ENCODE assay signal across 8 mouse cellular contexts in genomic region chr16:90628605-90629120, GRCm38 (mm10).
DNase-seq lines count a peak whose midpoint lies in the region; ATAC-seq and TF ChIP-seq lines count a peak whose summit lies in the region.

No protein-coding gene starts in this region.

- H3K36me3 ChIP-seq in heart, embryonic 12.5 days = no peaks in the 10 kb centered on the region
- no peaks in the 10 kb centered on the region for H3K36me3 ChIP-seq in embryonic facial prominence, embryonic 15.5 days
- no peaks in the 10 kb centered on the region for H3K36me3 ChIP-seq in hindbrain, embryonic 10.5 days
- H3K36me3 ChIP-seq in midbrain, embryonic 11.5 days (ENCODE audit: control insufficient read depth, insufficient read depth, low read length) = no peaks in the 10 kb centered on the region
- H3K36me3 ChIP-seq in thymus, adult 2 months (ENCODE audit: control insufficient read depth, insufficient read depth, low read length) = no peaks in the 10 kb centered on the region

- H3K9me3 ChIP-seq in heart, embryonic 12.5 days (replicated peaks) = no peaks in the 10 kb centered on the region
- no peaks in the 10 kb centered on the region for H3K9me3 ChIP-seq in embryonic facial prominence, embryonic 15.5 days (replicated peaks)
- no peaks in the 10 kb centered on the region for H3K9me3 ChIP-seq in hindbrain, embryonic 10.5 days
- no peaks in the 10 kb centered on the region for H3K9me3 ChIP-seq in midbrain, embryonic 11.5 days (ENCODE audit: control insufficient read depth, low read length)

- WGBS in heart, embryonic 12.5 days = 27% methylated on average over 13 of the region's 13 CpGs
- WGBS in embryonic facial prominence, embryonic 15.5 days = 29% methylated on average over 13 of the region's 13 CpGs
- WGBS in hindbrain, embryonic 10.5 days = 57% methylated on average over 13 of the region's 13 CpGs
- 58% methylated on average over 13 of the region's 13 CpGs for WGBS in midbrain, embryonic 11.5 days
- WGBS in thymus, adult 2 months = 66% methylated on average over 13 of the region's 13 CpGs

- H3K4me3 ChIP-seq in heart, embryonic 12.5 days = 0 out of 2 replicates have a peak overlapping the region, but pooled peaks have one; percentile 7
- H3K4me3 ChIP-seq in embryonic facial prominence, embryonic 15.5 days (replicated peaks) = no peak overlapping the region
- no peak overlapping the region for H3K4me3 ChIP-seq in hindbrain, embryonic 10.5 days
- no peak overlapping the region for H3K4me3 ChIP-seq in midbrain, embryonic 11.5 days (ENCODE audit: low read depth, low read length)
- no peak overlapping the region for H3K4me3 ChIP-seq in thymus, adult 2 months (ENCODE audit: control insufficient read depth, insufficient read depth, low read length)

- no peaks in the 10 kb centered on the region for H3K27me3 ChIP-seq in heart, embryonic 12.5 days (replicated peaks)
- no peaks in the 10 kb centered on the region for H3K27me3 ChIP-seq in embryonic facial prominence, embryonic 15.5 days
- peaks cover 5% of the 10 kb centered on the region; the same call in 1 of the 2 replicates for H3K27me3 ChIP-seq in hindbrain, embryonic 10.5 days (ENCODE audit: insufficient read depth, poor library complexity, severe bottlenecking)
- no peaks in the 10 kb centered on the region for H3K27me3 ChIP-seq in midbrain, embryonic 11.5 days (ENCODE audit: control insufficient read depth, insufficient read depth, low read length)
- no peaks in the 10 kb centered on the region for H3K27me3 ChIP-seq in thymus, adult 2 months (ENCODE audit: control insufficient read depth, insufficient read depth, low read length)

- H3K9ac ChIP-seq in heart, embryonic 12.5 days = 0 out of 2 replicates have a peak overlapping the region, but pooled peaks have one; percentile 20
- H3K9ac ChIP-seq in embryonic facial prominence, embryonic 15.5 days = no peak overlapping the region
- H3K9ac ChIP-seq in midbrain, embryonic 11.5 days (ENCODE audit: low read length) = 0 out of 2 replicates have a peak overlapping the region, but pooled peaks have one; percentile 44

- DNase-seq in heart, adult 8-10 months (ENCODE audit: low spot score) = no peak
- no peak for DNase-seq in hindbrain, embryonic 10.5 days (ENCODE audit: low spot score)
- DNase-seq in midbrain, embryonic 11.5 days (ENCODE audit: low spot score, missing footprints) = no peak
- no peak for DNase-seq in c-Kit-positive CD71-positive TER-119-positive erythroid progenitor cells, embryonic 14.5 days (ENCODE audit: low spot score)
- no peak for DNase-seq in layer of hippocampus, adult 9-11 months
- no peak for DNase-seq in thymus, adult 2 months

- peaks cover 39% of the 10 kb centered on the region for H3K4me1 ChIP-seq in heart, embryonic 12.5 days (replicated peaks)
- peaks cover 55% of the 10 kb centered on the region for H3K4me1 ChIP-seq in embryonic facial prominence, embryonic 15.5 days
- peaks cover 31% of the 10 kb centered on the region for H3K4me1 ChIP-seq in hindbrain, embryonic 10.5 days (replicated peaks)
- 0 out of 2 replicates have a peak, but pooled peaks cover 5% of the 10 kb centered on the region for H3K4me1 ChIP-seq in midbrain, embryonic 11.5 days (ENCODE audit: control insufficient read depth, insufficient read depth, low read length)
- no peaks in the 10 kb centered on the region for H3K4me1 ChIP-seq in thymus, adult 2 months (replicated peaks; ENCODE audit: control insufficient read depth, insufficient read depth, low read length)

- no peak for TF ChIP-seq CTCF in thymus, adult 2 months (IDR thresholded peaks at IDR 0.05; ENCODE audit: borderline replicate concordance, control insufficient read depth, extremely low read depth, insufficient read depth, low read length, poor library complexity)

- H3K4me2 ChIP-seq in heart, embryonic 12.5 days = peak overlapping the region; percentile 57
- peak overlapping the region; percentile 30 for H3K4me2 ChIP-seq in embryonic facial prominence, embryonic 15.5 days (replicated peaks)
- H3K4me2 ChIP-seq in midbrain, embryonic 11.5 days = no peak overlapping the region; the same call in 1 of the 2 replicates

- H3K27ac ChIP-seq in heart, embryonic 12.5 days (ENCODE audit: poor library complexity, severe bottlenecking) = peak overlapping the region; percentile 94
- peak overlapping the region; percentile 94 for H3K27ac ChIP-seq in embryonic facial prominence, embryonic 15.5 days (replicated peaks)
- peak overlapping the region; percentile 79 for H3K27ac ChIP-seq in hindbrain, embryonic 10.5 days
- H3K27ac ChIP-seq in midbrain, embryonic 11.5 days (ENCODE audit: low read depth, low read length) = no peak overlapping the region
- no peak overlapping the region for H3K27ac ChIP-seq in thymus, adult 2 months (ENCODE audit: control insufficient read depth, insufficient read depth, low read length)

- ATAC-seq in heart, embryonic 12.5 days (ENCODE audit: insufficient number of reproducible peaks, low FRiP score) = peak; percentile 20; the same call in 1 of the 2 replicates
- ATAC-seq in embryonic facial prominence, embryonic 15.5 days (ENCODE audit: insufficient number of reproducible peaks, low FRiP score, low TSS enrichment, low read depth) = no peak
- ATAC-seq in midbrain, embryonic 11.5 days (ENCODE audit: low FRiP score) = no peak

- no peak for TF ChIP-seq POLR2A in thymus, adult 2 months (IDR thresholded peaks at IDR 0.05; ENCODE audit: control insufficient read depth, extremely low read depth, insufficient read depth, low read length, poor library complexity)

Comparison
In these comparisons a context has a peak if more than half of its experiments do, and no peak if none do; other contexts are left out.
1. H3K27ac ChIP-seq: peak in heart, embryonic 12.5 days (single experiment), embryonic facial prominence, embryonic 15.5 days (single experiment) and hindbrain, embryonic 10.5 days (single experiment); none in midbrain, embryonic 11.5 days (single experiment) and thymus, adult 2 months (single experiment).